Mouse (Mus musculus) A20 (cell line): ENCODE data around the gene Thy1.

Source experiments
- DNase-seq: peaks from one replicate; pipeline ENCODE4 v3.0.0-alpha.2; 2011; ENCODE audit warnings: low read depth, low spot score

Thy1 gene

DNA sequence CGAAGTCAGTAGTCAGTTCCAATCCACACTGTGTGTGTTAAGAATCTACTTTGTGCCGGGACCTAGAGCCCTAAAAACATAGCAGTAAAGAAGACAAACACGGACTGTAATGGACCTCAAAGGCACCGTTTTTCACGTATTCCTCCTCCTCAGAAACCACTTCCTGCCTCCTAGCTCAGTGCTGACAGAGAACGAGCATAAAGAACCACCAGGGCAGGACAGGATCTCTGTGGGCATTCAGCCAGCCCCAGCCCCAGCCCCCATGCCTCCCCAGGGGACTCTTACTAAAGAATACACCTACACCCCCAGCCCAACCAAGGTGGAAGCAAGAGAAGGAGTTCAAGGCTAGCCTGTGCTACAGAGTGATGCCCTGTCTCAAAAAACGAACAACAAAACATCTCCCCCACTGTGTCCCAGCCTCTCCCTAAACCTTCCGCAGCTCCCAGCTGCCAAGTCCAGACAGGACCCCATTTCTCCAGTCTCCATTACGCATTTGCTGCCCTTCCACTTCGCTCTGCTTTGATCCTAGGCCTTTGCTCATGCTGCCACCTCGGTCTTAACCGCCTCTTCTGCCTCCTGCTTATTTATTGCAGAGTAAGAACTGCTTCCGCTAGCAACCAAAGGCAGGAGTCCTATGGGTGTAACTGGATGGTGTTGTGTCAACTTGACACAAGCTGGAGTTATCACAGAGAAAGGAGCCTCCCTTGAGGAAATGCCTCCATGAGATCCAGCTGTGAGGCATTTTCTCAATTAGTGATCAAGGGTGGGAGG, 9.0 kb upstream of the Thy1 start:
- DNase-seq: no peak

DNA sequence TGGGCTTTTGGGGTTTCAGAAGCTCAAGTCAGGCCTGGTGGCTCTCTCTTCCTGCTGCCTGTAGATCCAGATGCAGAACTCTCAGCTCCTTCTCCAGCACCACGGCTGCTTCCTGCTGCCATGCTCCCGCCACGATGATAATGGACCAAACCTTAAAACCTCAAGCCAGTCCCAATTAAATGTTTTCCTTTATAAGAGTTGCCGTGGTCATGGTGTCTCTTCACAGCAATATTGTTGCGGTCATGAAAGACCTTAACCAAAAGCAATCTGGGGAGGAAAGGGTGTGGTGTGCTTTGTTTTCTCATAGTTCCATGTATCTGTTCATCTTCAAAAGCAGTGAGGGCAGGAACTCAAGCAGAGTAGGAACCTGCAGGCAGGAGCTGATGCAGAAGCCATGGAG, 6.1 kb upstream of the Thy1 start:
- no peak for DNase-seq

DNA sequence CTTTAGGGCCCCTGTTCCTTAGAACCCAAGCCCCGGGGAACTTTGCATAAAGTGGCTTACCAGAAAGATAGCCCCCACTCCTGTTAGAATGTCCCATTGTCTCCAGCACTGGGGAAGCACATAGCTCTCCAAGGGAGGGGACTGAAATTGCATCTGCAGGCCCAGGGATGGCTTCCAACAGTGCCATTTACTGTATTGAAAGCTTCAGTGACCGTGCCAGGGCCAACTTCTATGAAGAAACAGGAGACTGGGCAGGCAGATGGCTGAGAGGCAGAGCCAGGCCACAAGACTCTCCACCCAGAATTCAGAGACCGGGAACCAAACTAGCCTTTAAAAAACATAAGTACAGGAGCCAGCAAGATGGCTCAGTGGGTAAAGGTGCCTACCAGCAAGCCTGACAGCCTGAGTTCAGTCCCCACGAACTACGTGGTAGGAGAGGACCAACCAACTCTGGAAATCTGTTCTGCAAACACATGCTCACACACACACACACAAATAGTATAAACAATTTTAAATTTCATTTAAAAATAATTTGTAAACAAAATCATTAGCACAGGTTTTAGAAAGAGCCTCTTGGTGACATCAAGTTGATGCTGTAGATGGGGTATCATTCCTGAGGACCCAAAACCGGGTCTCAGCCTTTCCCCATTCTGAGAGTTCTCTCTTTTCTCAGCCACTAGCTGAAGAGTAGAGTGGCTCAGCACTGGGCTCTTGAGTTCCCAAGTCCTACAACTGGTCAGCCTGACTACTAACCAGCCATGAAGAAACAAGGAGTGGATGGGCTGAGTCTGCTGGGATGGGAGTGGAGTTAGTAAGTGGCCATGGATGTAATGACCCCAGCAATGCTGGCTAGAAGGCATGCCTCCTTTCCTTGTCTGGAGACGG, 1.4 kb upstream of the Thy1 start:
- DNase-seq: no peak

DNA sequence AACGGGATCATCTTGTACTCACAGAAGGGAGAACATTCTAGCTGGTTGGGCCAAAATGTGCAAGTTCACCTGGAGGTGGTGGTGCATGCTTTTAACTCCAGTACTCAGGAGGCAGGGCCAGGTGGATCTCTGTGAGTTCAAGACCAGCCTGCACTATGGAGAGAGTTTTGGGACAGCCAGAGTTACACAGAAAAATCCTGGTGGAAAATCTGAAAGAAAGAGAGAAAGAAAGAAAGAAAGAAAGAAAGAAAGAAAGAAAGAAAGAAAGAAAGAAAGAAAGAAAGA, 846 bp upstream of the Thy1 start:
- no peak for DNase-seq

DNA sequence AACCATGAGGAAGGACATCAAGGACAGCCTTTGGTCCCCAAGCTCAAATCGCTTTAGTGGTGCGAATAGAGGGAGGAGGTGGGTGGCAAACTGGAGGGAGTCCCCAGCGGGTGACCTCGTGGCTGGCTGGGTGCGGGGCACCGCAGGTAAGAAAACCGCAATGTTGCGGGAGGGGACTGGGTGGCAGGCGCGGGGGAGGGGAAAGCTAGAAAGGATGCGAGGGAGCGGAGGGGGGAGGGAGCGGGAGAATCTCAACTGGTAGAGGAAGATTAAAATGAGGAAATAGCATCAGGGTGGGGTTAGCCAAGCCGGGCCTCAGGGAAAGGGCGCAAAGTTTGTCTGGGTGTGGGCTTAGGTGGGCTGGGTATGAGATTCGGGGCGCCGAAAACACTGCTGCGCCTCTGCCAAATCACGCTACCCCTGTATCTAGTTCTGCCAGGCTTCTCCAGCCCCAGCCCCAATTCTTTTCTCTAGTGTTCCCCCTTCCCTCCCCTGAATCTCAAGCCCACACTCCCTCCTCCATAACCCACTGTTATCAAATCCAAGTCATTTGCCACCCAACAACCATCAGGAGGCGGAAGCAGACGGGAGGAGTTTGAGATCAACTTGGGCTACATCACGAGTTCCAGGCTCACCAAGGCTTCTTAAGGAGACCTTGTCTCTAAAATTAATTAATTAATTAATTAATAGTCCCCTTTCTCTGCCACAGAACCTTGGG, 683 bp downstream of the Thy1 start:
- DNase-seq: no peak

DNA sequence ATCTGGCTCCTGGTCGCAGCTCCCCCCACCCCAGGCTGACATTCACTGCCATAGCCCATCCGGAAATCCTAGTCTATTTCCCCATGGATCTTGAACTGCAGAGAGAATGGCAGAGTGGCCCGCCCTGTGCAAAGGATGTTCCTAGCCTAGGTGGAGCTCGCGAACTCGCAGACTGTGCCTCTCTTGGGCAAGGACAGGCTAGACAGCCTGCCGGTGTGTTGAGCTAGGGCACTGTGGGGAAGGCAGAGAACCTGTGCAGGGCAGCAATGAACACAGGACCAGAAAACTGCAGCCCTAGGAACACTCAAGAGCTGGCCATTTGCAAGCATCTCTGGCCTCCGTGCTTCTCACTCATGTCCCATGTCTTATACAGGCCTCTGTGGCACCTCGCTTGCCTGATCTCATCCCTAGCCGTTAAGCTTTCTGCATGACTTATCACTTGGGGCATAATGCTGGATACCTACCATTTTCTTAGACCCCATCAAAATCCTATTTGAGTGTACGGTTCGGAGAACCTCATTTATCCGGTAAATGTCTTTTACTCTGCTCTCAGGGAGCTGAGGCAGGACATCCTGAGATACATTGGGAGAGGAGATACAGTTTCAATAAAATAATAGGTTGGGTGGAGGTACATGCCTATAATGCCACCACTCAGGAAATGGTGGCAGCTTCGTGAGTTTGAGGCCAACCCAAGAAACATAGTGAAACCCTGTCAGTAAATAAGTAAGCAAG, 1.4 kb downstream of the Thy1 start:
- no peak for DNase-seq

DNA sequence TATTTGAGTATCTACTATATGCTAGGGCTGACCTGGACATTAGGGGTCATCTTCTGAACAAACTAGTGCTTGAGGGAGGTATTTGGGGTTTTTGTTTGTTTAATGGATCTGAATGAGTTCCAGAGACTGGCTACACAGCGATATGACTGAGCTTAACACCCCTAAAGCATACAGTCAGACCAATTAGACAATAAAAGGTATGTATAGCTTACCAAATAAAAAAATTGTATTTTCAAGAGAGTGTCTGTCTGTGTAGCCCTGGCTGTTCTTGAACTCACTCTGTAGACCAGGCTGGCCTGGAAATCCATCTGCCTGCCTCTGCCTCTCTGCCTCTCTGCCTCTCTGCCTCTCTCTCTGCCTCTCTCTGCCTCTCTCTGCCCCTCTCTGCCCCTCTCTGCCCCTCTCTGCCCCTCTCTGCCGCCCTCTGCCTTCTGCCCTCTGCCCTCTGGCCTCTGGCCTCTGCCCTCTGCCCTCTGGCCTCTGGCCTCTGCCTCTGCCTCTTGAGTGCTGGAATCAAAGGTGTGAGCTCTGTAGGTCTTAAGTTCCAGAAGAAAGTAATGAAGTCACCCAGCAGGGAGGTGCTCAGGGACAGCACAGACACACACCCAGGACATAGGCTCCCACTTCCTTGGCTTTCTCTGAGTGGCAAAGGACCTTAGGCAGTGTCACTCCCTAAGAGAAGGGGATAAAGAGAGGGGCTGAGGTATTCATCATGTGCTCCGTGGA, 2.1 kb downstream of the Thy1 start:
- no peak for DNase-seq

DNA sequence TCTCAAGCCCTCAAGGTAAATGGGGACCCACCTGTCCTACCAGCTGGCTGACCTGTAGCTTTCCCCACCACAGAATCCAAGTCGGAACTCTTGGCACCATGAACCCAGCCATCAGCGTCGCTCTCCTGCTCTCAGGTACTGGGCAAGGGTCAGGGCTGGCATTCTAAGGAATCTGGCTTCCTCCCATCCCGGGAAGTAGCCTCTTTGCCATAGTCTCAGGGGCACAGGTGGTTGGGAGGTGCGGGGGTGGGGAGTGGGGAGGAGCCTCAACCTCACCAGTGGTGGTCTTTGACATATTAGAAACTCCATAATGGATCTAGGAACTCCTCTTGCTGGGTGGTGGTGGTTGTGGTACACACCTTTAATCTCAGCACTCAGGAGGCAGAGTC, 2.7 kb downstream of the Thy1 start:
- DNase-seq: no peak

DNA sequence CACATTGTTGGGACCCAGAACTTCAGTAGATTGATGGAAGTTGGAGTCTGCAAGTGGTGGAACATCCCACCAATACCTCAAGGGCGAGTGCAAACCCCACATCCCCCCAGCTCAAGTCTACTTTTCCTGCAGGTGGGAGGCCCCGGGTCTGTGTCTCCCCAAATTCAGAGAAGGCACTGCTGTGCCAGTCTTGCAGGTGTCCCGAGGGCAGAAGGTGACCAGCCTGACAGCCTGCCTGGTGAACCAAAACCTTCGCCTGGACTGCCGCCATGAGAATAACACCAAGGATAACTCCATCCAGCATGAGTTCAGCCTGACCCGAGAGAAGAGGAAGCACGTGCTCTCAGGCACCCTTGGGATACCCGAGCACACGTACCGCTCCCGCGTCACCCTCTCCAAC, 3.2 kb downstream of the Thy1 start:
- no peak for DNase-seq

DNA sequence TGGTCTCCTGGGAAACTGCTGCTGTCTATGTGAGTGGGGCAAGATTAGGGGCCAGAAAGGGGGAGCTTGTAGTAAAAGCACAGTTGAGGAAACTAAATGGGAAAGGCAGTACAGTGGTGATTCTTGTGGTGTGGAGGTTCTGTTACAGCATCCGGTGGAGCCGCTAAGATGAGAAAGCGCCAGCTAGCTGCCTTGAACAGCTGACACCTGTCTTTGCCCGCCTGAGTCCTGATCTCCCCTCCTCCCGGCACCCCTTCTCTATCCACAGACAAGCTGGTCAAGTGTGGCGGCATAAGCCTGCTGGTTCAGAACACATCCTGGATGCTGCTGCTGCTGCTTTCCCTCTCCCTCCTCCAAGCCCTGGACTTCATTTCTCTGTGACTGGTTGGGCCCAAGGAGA, 3.9 kb downstream of the Thy1 start:
- peak; percentile 25 for DNase-seq

DNA sequence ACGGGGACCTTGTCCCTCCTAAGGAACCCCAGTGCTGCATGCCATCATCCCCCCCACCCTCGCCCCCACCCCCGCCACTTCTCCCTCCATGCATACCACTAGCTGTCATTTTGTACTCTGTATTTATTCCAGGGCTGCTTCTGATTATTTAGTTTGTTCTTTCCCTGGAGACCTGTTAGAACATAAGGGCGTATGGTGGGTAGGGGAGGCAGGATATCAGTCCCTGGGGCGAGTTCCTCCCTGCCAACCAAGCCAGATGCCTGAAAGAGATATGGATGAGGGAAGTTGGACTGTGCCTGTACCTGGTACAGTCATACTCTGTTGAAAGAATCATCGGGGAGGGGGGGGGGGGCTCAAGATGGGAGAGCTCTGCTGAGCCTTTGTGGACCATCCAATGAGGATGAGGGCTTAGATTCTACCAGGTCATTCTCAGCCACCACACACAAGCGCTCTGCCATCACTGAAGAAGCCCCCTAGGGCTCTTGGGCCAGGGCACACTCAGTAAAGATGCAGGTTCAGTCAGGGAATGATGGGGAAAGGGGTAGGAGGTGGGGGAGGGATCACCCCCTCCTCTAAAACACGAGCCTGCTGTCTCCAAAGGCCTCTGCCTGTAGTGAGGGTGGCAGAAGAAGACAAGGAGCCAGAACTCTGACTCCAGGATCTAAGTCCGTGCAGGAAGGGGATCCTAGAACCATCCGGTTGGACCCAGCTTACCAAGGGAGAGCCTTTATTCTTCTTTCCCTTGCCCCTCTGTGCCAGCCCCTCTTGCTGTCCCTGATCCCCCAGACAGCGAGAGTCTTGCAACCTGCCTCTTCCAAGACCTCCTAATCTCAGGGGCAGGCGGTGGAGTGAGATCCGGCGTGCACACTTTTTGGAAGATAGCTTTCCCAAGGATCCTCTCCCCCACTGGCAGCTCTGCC, 4.6 kb downstream of the Thy1 start:
- no peak for DNase-seq

DNA sequence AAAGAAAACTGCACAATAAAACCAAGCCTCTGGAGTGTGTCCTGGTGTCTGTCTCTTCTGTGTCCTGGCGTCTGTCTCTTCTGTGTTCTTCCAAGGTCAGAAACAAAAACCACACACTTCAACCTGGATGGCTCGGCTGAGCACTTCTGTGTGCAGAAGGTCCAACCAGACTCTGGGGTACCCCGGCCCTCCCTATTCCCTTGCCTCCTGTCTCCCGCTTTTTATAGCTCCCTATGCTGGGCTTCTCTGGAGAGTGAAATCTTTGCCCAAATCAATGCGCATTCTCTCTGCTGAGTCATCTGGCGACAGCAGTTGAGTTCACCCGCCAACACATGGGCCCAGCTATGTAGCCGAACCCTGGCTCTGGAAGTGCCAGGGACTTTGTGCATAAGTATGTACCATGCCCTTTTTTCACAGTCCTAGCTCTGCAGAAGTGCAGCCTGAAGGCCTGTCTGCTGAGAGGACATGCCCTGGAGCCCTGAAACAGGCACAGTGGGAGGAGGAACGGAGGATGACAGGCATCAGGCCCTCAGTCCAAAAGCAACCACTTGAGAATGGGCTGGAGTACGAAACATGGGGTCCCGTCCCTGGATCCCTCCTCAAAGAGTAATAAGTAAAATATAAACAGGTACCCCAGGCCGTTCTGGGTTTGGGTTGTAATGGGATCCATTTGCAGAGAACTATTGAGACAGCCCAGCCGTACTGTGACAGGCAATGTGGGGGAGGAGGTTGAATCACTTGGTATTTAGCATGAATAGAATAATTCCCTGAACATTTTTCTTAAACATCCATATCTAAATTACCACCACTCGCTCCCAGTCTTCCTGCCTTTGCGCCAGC, 5.6 kb downstream of the Thy1 start:
- DNase-seq: no peak

DNA sequence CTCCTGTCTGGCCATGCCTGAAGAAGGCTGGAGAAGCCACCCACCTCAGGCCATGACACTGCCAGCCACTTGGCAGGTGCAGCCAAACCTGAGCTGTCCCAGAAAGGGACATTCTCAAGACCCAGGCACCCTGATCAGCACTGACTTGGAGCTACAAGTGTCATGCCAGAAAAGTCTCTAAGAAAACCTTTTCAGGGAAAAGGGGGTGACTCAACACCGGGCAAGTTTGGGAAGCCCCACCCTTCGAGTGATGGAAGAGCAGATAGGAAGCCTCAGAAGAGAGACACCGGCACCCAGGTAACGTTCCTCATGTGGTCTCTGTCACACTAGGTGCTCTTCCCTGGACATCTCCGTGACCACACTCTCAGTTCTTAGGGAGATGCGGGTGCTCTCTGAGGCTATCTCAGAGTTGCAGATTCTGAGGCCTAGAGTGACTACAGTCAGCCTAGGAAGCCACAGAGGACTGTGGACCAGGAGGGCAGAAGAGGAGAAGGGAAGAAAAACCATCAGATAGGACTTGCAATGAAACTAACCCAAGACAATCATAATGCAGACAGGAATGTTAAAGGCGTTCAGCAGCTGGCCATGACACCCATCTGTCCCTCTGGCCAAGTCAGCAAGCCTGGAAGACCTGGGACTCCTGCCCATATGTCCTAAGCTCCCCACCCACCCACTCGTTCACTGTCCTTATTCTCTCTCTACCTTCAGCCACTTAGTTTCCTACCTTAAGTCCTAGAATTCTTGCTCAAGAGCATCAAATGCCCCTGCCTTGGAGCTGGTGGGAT, 6.4 kb downstream of the Thy1 start:
- no peak for DNase-seq

DNA sequence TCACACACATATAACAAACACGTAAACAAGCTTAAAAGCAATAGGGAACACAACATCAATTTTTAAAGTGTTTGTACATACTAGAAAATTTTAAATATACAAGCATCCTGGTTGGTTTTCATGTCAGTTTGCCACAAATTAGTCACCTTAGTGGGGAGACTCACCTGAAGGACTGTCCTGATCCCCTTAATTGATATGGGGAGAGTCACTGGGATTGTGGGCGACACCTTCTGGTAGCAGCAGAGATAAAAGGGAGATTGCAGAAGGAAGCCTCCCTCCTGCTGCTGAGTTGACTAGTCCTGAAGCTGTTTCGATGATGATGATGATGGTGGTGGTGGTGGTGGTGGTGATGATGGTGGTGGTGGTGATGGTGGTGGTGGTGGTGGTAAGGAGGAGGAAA, 9.7 kb downstream of the Thy1 start:
- DNase-seq: peak; percentile 26

DNA sequence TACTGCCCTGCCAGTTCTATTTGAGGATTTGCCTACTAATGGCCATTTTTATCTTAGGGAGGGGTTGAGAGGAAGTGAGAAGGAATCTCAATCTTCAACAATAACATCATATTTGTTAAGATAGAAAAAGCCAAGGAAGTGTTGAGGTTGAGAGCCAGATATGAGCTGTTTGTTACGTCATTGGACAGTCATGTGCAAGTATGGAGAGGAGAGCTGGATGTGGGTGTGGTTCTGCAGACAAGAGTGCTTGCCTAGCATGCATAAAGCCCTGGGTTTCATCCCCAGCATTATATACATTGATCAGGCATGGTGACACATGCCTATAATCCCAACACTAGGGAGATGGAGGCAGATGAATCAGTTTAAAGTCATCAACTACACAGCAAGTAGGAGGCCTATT, 10.8 kb downstream of the Thy1 start:
- DNase-seq: no peak

DNA sequence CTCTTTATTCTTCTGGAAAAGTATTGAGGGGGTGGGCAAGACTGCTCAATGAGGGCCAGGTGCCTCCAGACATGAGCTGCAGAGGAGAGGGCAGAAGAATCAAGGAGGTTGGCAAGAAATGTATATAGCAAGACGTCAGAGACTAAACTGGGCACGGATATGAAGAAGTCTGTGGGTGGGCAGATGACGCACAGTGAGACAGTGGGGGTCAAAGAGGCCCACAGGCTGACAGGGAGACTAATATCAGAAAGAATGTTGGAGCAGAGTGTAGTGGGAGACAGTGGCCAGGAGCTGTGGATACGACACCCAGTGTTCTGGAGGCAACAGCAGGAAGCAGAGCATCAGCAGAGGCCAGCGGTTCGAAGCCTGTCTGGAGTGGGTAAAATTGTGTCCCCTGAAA, 15.4 kb downstream of the Thy1 start:
- DNase-seq: no peak

DNA sequence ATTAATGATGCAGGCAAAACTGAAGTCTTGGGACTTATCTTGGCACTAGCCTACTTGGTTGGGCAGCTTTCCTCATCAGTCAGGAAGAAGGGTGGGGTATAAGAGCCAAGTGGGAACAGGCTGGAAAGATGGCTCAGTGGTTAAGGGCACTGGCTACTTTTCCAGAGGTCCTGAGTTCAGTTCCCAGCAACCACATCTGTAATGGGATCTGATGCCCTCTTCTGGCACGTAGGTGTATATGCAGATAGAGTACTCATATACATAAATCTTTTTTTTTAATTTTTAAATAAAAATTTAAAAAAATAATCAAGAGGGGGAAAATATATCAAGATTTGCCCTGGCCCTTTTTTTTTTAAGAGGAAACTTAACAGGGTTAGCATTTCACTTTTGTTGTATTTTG, 22.0 kb downstream of the Thy1 start:
- no peak for DNase-seq

DNA sequence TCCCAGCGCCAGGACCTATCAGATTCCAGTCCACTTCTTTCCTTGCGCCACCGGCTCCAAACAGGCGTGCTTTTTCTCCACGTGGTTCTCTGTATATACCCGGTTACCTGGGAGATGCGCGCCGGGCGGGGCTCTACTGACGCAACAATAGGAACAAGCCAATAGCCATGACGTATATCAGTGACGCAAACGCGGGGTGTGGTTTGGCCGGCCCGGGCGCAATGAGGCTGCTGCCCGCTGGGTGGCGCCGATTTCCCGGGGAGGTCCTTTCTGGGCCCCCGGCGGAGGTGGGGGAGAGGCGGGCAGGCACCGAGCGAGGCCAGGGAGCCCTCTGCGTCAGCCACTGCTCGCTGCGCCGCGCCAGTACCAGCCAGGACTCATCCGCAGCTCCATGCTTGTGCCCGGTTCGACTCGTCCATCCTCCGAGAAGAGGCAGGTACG, 23.6 kb downstream of the Thy1 start, which contains the start of gene Usp2:
TSS of gene Usp2 (plus strand) at position 237 of the 441 bp plus-strand sequence.
- DNase-seq: peak; percentile 98
